Mouse (Mus musculus) right cerebral cortex, postnatal 36 days (tissue): ENCODE data around the gene Cyp1a1.

Source experiments
- DNase-seq, 2 experiments: peaks; one replicate each; pipeline ENCODE4 v3.0.0; 2022; ENCODE audit warnings: low spot score in 2 of 2, mixed read lengths in 1 of 2

The Cyp1a1 gene

DNA sequence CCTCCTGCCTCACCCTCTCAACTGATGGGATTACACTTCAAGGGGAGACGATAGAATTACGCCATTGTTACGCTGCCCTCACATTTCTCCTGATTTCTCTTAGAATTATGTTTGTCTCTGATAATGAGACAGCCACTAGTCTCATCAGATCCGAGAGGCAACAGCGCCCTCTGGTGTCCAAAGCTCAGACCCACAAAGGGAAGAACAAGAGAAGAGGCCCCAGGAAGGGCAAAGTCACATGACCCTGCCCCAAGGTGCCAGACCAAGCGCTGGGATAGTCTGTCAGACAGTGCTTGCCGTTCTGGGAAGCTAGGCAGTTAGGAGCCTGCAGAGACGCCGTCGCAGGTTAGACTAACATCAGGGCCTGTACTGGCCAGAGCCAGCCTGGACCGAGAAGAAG is 32.0 kb upstream of the Cyp1a1 start:
- DNase-seq = peak; percentile 81

DNA sequence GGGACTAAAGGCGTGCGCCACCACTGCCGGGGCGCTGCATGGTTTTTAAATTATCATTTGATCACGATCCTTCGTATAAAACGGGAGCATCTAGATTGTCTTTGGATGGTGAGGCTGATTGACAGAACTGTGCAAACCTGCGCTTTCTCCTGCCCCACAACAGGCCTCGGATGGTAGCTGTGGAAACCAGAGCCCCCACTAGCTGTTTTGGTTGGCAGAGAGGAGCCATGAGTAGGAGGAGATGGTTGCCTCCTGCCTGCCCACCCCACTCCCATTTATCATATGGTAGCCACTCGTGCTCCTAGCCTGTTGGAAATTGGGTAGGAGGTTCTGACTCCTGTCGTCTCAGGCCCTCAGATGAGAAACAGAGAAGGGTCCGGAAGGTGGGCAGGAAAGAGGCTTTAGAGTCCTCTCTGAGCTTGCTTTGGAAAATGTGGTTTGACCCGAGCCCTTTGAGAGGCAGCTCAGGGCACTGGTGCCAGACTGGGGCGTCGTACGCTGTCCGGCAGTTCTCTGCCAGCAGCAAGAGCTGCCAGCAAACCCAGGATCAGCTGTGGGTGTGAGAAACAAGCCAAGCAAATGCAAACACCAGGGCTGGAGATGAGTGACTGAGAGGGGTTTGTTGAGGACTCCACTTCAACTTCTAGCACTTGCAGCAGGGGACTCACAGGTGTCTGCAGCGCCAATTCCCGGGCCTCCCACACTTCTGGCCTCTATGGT is 30.9 kb upstream of the Cyp1a1 start:
- no peak for DNase-seq

DNA sequence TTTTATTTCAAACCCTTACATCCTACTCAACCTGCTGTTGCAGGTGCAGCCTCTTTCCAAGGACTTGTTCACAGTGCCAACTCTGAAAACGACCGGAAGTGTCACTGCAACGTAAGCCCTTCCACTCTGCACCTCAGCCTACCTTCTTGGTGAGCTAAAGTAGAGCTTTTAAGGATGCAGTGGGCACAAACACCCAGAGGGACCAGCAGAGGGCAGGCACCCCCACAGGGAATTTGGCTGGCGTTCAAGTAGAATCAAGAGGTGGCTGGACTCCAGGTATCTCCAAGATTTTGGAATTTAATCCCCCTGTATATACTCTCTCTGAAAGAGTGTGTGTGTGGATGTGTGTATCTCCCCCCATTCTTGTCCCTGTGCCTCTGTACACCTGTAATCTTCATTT is 29.9 kb upstream of the Cyp1a1 start:
- no peak for DNase-seq

DNA sequence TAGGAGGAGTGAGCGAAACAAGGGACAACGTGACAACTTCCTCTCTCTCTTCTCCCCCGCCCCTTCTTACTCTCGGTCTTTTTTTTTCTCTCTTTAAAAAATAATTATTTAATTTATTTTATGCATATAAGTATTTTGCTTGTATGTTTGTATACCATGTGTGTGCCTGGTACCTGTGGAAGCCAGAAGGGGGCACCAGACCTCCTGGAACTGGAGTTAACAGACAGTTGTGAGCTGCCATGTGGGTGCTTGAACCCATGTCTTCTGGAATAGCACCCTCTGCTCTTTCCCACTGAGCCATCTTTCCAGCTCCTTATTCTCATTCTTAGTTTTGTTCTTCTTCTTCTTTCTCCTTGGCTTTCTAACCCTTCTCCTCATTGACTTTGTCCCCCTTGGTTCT is 28.8 kb upstream of the Cyp1a1 start:
- no peak for DNase-seq

DNA sequence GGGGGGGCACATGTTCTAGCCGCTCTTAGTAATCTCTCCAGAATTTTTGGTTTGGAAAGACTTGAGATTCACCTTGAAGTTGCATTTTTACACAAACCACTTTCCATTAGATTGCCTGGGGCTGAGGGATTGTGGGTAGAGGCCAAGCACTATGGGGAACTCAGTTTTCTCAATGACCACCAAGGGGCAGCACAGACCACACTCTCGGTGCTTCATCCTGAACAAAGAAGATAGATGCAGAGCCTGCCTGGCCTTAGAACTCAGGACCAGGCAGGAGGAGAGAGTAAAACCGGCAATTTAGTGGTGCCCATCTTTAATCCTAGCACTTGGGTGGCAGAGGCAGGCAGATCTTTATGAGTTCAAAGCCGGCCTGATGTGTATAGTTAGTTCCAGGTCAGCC is 28.0 kb upstream of the Cyp1a1 start:
- DNase-seq = peak; percentile 43 to 46

DNA sequence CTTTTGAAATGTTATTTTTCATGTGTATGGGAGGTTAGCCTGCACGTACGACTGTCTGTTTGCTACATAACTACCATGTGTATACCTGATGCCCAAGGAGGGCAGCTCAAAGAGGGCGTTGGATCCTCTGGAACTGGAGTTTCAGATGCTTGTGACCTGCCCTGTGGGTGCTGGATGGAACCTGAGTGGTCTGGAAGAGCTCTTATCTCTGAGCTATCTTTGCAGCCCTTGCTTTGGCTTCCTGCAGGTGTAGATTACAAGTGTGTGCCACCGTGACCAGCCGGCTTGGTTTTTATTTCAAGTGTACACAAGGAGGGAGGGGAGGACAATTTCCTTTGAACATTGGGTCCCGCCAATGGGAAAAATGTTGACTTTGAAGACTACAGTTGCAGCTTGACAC is 27.2 kb upstream of the Cyp1a1 start:
- no peak for DNase-seq

DNA sequence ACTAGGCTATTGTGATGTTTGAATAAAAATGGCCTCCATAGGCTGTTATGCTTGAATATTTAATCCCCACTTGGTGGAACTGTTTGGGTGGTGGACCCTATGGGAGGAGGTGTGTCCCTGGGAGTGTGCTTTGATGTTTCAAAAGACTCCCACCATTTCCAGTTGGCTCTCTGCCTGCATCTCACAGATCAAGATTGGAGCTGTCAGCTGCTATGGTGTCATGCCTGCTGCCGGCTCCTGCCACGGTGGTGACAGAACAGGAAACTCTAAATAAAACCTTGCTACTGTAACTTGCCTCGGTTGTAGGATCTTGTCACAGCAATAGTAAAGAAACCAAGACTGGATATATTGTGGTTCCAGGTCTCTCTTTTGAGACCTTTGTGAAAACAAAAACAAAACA is 26.2 kb upstream of the Cyp1a1 start:
- no peak for DNase-seq

DNA sequence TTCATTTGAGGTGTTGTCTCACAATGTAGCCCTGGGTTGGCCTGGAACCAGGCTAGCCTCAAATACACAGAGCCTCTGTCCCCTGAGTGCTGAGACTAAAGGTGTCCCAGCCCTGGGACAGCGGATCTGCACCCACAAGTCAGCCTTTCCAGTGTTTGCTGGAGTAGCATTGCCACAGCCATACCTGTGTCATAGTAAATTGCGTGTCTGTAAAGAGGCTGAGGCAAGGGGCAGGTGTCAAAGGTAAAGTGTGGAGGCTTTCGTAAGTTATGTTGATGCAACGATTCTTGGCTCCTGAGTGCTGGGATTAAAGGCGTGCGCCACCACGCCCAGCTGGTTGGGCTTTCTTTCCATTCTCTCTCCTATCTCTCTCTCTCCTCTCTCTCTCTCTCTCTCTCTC is 23.1 kb upstream of the Cyp1a1 start:
- DNase-seq = no peak

DNA sequence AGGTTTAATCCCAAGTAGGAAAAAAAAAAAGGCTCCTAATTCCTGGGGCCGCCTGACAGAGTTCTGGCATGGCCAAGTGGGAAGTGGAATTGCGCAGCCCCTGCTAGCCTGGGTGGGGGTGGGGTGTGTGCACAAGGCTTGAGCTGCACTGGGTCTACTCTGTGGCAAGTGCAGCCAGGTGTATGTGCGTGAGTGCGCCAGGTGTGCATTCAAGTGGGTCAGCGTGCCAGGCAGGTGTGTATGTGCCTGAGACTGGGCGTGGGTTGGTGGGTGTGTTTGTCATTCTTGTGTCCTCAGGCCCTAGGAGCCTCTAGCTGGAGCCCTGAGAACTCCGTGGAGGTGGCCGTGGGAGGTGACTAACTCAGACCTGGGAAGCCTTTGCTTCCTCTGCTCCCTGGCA is 21.2 kb upstream of the Cyp1a1 start:
- no peak for DNase-seq

DNA sequence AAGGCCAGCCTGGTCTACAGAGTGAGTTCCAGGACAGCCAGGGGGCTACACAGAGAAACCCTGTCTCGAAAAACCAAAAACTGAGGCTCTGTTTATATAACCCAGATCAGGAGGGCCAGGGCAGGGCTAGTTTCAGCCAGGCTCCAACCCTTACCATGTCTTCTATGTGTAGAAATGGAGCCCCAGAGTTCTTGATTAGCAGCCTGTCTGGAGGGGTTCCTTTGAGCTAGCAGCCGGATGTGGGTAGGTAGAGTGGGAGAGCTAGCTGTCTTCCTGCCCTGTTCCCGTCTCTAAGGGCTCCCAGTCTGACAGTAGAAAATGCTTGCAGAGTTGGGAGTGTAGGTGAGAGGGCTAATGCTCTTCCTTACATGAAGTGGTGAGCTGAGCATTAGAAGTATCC is 20.6 kb upstream of the Cyp1a1 start:
- DNase-seq = no peak

DNA sequence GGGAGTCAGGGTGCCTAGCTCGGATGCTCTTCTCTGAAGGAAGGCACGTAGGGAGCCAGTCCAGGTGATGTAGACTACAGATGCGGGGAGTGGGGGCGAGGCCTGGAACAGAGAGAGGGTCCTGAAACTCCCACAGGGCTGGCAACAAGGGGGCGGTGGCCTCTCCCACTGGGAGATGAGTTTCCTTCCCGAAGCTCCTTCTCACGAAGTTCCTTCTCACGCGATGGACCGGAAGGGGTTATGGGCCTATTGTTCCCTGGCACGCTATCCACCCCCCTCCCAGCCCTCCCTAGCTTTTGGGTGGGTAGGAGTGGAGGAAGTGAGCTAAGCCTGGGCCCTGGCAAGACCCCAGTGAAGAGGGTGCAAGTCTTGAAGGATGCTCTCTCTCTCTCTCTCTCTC is 19.9 kb upstream of the Cyp1a1 start:
- DNase-seq = no peak

DNA sequence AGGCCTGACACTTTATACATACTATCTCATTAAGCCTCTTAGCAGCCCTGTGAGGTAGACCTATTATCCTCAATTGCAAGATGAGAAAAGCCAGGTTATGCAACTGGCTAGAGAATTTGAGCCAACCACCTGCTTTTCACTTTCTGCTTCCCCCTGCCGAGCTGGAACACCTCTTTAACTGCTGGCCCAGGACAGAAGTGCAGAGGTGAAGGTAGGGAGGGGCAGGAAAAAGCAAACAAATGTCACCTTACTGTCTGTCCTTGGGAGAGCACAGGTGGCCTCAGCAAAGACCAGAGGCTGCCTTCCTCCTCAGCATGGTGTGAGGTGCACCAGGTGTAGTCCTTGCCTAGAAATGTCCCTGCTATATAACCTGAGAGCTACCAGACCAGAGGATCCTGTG is 19.5 kb upstream of the Cyp1a1 start:
- DNase-seq = no peak

DNA sequence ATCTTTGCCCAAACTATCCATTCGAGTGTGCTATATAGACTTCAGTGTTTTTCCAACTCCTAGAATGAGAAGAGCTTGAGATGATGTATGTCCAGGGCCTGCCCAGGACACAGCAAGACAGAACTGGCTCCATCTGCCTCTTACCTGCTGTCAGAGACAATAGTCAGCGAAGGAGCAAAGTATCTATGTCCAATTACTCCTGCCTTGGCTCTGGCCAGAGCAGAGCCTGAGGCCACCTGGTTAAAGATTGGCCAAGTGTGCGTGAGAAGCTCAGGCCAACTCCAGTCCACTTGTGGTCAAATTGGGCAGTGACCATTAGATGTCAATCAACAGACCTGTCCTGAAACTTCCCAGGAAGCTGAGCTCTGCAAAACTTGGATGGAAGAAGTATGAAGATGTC is 18.2 kb upstream of the Cyp1a1 start:
- no peak for DNase-seq

DNA sequence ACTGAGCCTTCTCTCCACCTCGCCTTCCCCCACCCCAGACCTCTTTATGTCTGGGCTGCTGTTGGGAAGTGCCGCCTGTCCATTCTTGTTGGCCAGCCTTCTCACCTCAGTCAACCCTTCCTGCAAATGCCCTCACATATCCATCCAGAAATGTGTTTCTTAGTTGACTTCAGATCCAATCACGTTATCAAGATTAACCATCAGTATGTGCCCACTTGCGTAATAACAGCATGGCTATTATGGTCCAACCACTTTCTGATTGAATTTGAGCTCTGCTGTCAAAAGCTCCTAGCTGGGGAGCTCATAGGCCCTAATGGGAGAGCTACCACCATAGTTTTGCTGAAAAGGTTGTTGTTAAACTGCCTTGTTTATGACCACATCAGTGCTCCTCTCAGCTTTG is 16.7 kb upstream of the Cyp1a1 start:
- DNase-seq = no peak

DNA sequence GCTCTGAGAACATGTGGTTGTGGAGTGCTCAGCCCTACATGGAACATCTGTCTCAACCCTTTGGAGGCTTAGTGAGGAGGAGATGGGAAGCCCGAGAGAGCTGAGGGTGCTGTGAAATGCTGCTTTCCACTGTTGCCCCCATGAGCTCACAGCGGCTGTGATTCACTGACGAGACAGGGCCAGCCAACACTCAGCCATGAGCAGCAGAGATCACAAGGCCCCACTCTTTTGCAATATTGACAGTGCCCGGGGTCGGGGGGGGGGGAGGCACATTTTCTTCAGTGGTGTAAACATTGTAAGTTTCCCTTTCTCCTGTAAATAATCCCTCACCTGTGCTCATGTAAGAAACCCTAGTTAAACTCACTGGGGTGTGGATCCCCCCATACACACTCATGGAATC is 16.2 kb upstream of the Cyp1a1 start:
- DNase-seq = no peak

DNA sequence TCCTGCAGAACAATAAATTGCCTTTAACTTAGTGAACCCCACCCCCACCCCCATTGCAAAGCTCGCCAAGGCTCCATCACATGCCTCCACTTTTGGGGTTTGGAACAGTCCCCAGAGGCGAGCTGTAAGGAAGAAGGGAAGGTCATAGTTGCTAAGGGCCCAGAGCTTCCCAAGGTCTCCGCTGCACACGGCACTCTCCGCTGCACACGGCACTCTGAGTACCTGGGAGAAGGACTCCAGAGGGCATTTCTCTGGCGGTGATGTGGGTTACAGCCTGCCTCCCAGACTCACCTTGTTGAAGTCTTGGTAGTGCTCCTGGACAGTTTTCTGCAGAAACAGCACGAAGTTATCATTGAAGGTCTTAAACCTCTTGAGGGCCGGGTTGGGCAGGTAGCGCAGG is 6.3 kb upstream of the Cyp1a1 start:
- no peak for DNase-seq

DNA sequence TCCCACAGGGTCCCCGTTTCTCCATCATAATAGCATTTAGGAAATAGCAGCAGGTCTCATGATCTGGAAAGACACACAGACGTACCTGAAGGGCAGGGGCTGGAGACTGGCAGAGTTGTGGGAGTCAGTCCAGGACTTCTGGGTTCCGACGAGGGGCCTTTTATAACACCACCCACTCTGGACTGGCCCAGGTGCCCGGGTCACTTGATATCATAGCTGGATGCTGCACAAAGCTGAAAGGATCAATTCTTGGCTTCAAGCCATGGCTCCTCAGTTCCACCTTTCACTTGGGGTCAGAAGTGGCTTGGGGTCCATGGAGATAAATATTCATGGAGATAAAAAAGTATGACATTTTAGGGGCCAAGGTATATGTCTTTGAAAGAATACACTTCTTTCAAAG is 4.2 kb upstream of the Cyp1a1 start, which contains the start of gene Cyp1a2:
TSS of gene Cyp1a2 (minus strand) at position 184 of the 400 bp plus-strand sequence.
- no peak for DNase-seq

DNA sequence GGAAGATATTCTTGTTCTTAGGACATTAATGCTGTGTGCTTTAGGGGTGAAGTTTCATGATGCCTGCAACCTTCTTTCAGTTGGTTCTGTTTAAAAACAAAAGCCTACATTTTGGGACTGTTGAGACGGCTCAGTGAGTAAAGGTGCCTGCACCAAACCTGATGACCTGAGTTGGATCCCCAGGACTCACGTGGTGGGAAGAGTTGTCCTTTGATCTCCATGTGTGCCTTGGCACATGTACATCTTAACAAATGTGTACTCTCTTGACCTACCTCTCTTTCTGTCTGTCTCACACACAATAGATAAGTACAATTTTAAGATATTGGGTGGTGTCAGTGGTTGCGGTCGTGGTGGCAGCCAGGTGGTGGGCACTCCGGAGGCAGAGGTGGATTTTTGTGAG is 1.7 kb upstream of the Cyp1a1 start:
- no peak for DNase-seq

DNA sequence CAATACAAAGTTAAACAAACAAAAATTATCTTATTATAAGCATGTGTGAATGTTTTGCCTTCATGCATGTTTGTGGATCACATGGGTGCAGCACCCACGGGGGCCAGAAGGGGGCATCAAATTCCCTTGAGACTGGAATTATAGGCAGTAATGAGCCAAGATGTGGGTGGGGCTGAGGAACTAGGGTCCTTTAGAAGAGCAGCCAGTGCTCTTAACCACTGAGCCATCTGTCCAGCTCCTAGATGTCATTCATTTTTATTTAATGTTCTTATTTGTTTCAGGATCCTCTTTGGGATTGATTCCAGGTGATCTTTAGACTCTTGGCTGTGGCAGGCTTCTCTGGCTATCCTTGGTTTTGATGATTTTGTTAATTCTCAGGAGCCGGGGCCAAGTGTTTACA is 430 bp downstream of the Cyp1a1 start:
- DNase-seq = no peak

DNA sequence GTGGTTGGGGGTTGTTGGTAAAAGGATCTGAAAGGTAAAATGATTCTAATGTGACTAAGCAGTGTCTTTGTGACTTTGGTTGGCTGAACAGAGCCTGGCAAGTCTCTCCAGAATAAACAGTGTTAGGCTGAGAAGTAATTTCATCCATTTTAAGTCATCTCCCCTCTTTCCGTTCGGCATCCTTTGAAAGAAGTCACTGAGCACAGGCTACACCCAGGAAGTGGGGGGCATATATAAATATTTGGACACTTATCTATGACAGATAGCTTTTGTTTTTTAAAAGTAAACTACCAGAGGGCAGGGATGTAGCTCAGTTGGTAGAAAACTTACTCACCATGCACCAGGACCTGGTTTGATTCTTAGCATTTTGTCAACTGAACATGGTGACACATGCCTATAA is 878 bp downstream of the Cyp1a1 start:
- DNase-seq = no peak

DNA sequence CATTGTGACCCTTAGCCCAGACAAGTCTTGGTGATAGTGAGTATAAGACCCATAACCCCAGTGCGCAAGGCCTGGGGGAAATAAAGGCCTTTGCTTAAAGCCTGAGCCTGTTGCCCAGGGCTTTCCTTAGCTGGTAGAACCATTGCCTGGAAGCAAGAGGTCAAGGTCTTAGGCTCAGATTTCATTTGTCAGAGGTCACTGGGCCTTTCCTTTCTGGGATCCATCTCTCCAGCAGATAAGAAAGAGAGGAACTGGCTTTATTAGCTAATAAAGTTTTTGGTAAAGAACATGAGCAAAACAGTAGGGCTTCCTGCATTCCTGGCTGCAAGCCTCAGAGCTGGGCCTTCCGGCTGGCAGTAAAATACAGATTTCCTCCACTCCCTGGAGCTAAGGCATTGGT is 6.4 kb downstream of the Cyp1a1 start:
- DNase-seq = no peak

DNA sequence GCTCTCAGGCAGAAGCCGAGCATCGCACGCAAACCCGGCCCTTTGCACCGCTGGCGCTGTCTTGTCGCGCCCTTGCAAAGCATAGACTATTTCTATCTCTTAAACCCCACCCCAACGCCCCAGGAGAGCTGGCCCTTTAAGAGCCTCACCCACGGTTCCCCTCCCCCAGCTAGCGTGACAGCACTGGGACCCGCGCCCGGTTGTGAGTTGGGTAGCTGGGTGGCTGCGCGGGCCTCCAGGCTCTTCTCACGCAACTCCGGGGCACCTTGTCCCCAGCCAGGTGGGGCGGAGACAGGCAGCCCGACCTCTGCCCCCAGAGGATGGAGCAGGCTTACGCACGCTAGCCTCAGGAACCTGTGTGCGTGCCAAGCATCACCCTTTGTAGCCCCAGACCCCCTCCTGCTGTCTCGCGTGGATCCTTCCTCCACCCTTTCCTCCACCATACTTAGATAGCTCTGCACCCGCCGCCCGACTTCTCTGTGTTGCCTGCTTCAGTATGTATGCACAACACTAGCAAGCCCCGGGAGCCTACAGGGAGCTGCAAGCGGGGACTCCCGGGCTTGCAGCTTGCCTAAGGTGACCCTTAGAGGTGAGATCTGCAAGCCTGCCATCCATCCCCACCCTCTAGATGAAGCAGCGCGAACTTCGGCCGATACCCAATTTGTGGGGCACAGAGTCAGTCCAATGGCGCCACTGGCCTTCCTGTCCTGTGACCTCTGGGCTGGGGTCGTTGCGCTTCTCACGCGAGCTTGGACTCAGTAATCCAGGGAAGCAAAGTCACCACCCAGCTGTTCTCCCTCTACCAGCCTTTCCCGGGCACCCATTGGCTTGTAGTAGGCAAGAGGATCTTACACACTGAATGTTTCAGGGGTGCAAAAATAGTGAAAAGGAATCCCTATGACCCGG is 8.9 kb downstream of the Cyp1a1 start:
- peak; percentile 51 to 66 for DNase-seq

DNA sequence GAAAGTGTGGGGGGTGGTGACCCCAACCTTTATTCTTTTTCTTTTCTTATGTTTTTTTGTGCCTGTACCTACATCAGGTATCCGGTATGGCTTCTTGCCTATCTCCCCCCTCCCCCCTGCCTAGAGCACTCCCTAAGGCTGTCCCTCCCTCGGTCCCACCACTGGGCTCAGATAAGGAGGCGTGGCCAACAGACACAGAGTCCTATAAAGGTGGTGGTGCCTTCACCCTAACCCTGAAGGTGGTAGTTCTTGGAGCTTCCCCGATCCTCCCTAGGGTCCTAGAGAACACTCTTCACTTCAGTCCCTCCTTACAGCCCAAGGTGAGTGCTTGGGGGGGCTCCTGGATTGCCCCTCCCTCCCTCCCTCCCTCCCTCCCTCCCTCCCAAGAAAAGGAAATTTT is 9.7 kb downstream of the Cyp1a1 start:
- DNase-seq = no peak
